Mouse (Mus musculus) adrenal gland, postnatal 36 days (tissue): ENCODE measurements around the gene Alg2. TPM values are rescaled to one million over a fixed set of nuclear protein-coding genes. Genes with fewer than 3 reads are reported as not detected.

Experiments
- DNase-seq, 2 experiments: peaks; one replicate each; pipeline ENCODE4 v3.0.0; 2021; ENCODE audit warnings: mixed read lengths in 1 of 2
- total RNA-seq, 2 experiments: library from RNA; stranded (reverse); gene quantifications; 2 replicates each; pipeline ENCODE4 v1.2.3; 2021

Alg2 gene
- total RNA-seq, 2 experiments from 2014 or later: 149 to 171 TPM

- DNase-seq: no peak
These were observed 6.9 kb downstream of the Alg2 start for GRCm38 (mm10) chr4:47467196-47467595.

- no peak for DNase-seq
These were observed 24.3 kb downstream of the Alg2 start for GRCm38 (mm10) chr4:47449586-47450522.

GRCm38 (mm10) chr4:47449116-47449515 is 25.0 kb downstream of the Alg2 start:
- no peak for DNase-seq

- DNase-seq: no peak
These were observed 25.6 kb downstream of the Alg2 start for GRCm38 (mm10) chr4:47448526-47448925.

GRCm38 (mm10) chr4:47440951-47441350 is 33.2 kb downstream of the Alg2 start:
- DNase-seq: peak; percentile 49 to 61

GRCm38 (mm10) chr4:47438956-47439355 is 35.2 kb downstream of the Alg2 start:
- no peak for DNase-seq

- DNase-seq: peak; percentile 87 to 88
These were observed 36.5 kb downstream of the Alg2 start for GRCm38 (mm10) chr4:47437365-47438340.

GRCm38 (mm10) chr4:47435566-47436360 is 38.4 kb downstream of the Alg2 start:
- no peak for DNase-seq

GRCm38 (mm10) chr4:47435131-47435530 is 39.0 kb downstream of the Alg2 start:
- no peak for DNase-seq

- DNase-seq: no peak
These were observed 41.4 kb downstream of the Alg2 start for GRCm38 (mm10) chr4:47432766-47433165.

GRCm38 (mm10) chr4:47431081-47431480 is 43.1 kb downstream of the Alg2 start:
- DNase-seq: no peak

GRCm38 (mm10) chr4:47430557-47430956 is 43.6 kb downstream of the Alg2 start:
- no peak for DNase-seq

- no peak for DNase-seq
These were observed 46.5 kb downstream of the Alg2 start for GRCm38 (mm10) chr4:47427606-47428005.

GRCm38 (mm10) chr4:47425247-47425830 is 48.8 kb downstream of the Alg2 start:
- DNase-seq: no peak

GRCm38 (mm10) chr4:47424376-47424775 is 49.8 kb downstream of the Alg2 start:
- no peak for DNase-seq

- DNase-seq: no peak
These were observed 51.2 kb downstream of the Alg2 start for GRCm38 (mm10) chr4:47422946-47423345.

GRCm38 (mm10) chr4:47422194-47422593 is 51.9 kb downstream of the Alg2 start:
- DNase-seq: no peak

GRCm38 (mm10) chr4:47420191-47420590 is 53.9 kb downstream of the Alg2 start:
- no peak for DNase-seq

- DNase-seq: peak; percentile 24 to 26
These were observed 54.7 kb downstream of the Alg2 start for GRCm38 (mm10) chr4:47419268-47419973.

- no peak for DNase-seq
These were observed 56.3 kb downstream of the Alg2 start for GRCm38 (mm10) chr4:47417871-47418270.
